Mouse (Mus musculus) brain, embryonic 14.5 days (tissue): ENCODE measurements around the gene Cmtm4.

Experiments
- CTCF ChIP-seq: fragments of 200-500 bp; IDR thresholded peaks from 2 replicates; pipeline ENCODE4 v1.5.1; 2012; ENCODE audit warnings: inconsistent platforms, mild to moderate bottlenecking, moderate library complexity, borderline replicate concordance; ENCODE audit not compliant: insufficient read depth, insufficient read length; ENCODE audit errors: extremely low read depth
- POLR2A ChIP-seq: fragments of 200-500 bp; IDR thresholded peaks from 2 replicates; pipeline ENCODE4 v1.6.1; 2012; ENCODE audit warnings: mild to moderate bottlenecking, inconsistent platforms, borderline replicate concordance; ENCODE audit not compliant: poor library complexity, insufficient read depth, insufficient read length, severe bottlenecking; ENCODE audit errors: extremely low read depth

- TF ChIP-seq POLR2A = no peak
- TF ChIP-seq CTCF = no peak
These were observed 555 bp downstream of the Cmtm4 start for GRCm38 (mm10) chr8:104394801-104395702.
